Mouse (Mus musculus): ENCODE measurements around the gene Pole3. TPM values are rescaled to one million over a fixed set of nuclear protein-coding genes. Genes with fewer than 3 reads are reported as not detected.

The Pole3 gene
- 10 to 100 TPM; 22.5 to 23.1 TPM for total RNA-seq (2021)

DNA sequence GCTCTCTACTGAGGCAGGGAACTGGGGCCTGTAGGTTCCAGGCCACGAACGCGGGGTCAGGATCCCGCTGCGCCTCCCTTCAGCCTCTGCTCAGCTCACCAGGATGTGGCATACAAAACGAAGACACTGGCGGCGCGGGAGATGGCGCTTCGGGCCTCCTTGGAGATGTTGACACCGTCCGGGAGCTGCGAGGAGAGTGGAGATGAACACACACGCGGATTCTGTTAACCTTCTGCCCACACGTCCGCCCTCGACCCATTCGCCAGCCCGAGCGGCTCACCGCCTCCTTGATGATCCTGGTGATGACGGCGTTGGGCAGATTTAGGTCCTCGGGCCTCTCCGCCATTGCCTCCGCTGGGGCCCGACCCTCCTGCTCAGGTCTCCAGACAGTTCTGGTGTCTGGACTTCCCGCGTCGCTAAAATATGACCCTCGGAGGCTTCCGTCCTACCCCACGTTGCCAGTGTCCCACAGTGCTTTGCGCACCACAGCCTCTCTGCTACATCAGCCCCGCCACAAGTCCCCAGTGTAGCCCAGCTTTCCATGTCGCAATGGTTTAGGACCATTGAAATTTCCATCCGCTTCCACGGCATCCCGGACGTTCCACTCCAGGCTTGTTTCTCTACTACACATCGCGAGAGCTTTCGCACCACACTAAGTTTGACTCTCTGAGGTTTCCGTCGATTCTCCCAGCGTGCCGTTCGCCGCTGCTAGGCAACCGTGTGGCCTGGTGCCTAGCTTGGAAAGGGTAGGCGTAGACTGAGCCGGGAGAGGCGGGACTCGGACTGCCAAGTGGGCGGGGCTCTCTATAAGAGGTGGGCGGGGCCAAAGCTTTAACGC is at the start of gene Pole3, which contains the start of gene 4933430I17Rik:
TSS of gene Pole3 (minus strand) at position 418 of the 838 bp plus-strand sequence.
TSS of gene 4933430I17Rik (plus strand) at position 719 of the 838 bp plus-strand sequence.
- DNase-seq (ENCODE audit: low spot score in 2 of 2), result peak; percentile 95 to 97
- intact Hi-C loops (cut with DNase I), result no loop called here

- intact Hi-C loops (cut with DNase I), result no loop called here
- DNase-seq (ENCODE audit: low spot score in 2 of 2), result no peak
Measured at GRCm38 (mm10) chr4:62570029-62570428, 45.2 kb upstream of the Pole3 start.

DNA sequence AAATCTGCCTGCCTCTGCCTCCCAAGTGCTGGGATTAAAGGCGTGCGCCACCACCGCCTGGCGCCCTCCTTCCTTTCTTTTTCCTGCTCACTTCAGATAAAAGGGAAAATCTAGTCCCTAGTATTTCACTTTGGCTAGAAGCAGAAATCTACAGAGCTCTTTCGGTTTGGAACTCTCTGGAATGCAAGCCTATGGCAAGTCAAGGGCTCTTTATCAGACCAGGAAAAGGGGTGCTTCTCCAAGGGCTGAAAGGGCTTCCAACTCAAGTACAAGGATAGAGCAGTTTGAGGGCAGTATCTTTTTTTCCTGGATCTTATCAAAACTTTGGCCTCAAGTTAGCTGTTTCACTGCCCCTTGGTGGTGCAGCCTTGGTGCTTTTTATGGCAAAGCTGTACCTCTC is 44.7 kb upstream of the Pole3 start:
- intact Hi-C loops (cut with DNase I), result no loop called here

GRCm38 (mm10) chr4:62568359-62568758 is 43.5 kb upstream of the Pole3 start:
- intact Hi-C loops (cut with DNase I), result no loop called here
- no peak for DNase-seq (ENCODE audit: low spot score in 2 of 2)

More for the DNA sequence above, 44.7 kb upstream of the Pole3 start:
- DNase-seq (ENCODE audit: low spot score in 2 of 2), result no peak

DNA sequence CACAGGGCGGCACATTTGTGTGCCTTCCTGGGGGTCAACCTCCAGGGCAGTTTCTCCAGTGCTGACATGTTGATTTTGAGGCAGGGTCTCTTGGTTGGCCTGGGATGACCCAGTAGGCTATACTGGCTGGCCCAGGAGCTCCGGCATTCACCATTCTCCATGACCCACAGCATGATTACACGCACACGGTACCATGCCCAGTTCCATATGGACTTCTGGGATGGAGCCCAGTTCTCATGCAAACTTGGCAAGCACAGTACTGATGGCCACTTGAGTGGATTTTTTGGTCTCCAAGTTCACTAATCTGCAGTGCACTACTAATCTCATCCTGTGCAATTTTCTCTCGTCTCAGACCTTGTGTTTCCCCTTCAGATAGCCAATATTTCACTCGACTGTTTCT is 42.8 kb upstream of the Pole3 start:
- DNase-seq (ENCODE audit: low spot score in 2 of 2), result no peak
- intact Hi-C loops (cut with DNase I), result no loop called here

- intact Hi-C loops (cut with DNase I), result no loop called here
- no peak for DNase-seq (ENCODE audit: low spot score in 2 of 2)
Measured at GRCm38 (mm10) chr4:62566530-62566929, 41.7 kb upstream of the Pole3 start.

GRCm38 (mm10) chr4:62562006-62562405 is 37.1 kb upstream of the Pole3 start:
- intact Hi-C loops (cut with DNase I), result no loop called here
- DNase-seq (ENCODE audit: low spot score in 2 of 2), result no peak

DNA sequence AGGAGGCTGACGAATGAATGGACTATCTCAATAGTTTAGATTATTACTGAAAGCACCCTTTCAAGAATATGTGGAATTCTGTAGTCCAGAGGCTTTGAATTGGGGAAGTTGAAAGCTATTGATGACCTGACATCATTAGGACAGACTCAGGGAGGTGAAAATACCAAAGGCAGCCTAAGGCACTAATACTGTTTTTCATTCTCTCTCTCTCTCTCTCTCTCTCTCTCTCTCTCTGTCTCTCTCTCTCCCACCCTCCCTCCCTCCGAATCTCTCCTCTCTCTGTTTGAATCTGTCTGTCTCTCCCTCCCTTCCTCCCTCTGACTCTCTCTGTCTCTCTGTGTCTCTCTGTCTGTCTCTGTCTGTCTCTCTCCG is 36.7 kb upstream of the Pole3 start:
- intact Hi-C loops (cut with DNase I), result loop anchor here (1.0 kb wide), 2 partner anchors 135 to 203 kb away; no protein-coding TSS in a partner anchor
- DNase-seq (ENCODE audit: low spot score in 2 of 2), result no peak

GRCm38 (mm10) chr4:62560963-62561629 is 36.2 kb upstream of the Pole3 start:
- intact Hi-C loops (cut with DNase I), result loop anchor here (1.0 kb wide), 2 partner anchors 135 to 203 kb away; no protein-coding TSS in a partner anchor
- DNase-seq (ENCODE audit: low spot score in 2 of 2), result peak; percentile 50 to 71

- no peak for DNase-seq (ENCODE audit: low spot score in 2 of 2)
- intact Hi-C loops (cut with DNase I), result no loop called here
Measured at GRCm38 (mm10) chr4:62559797-62560329, 35.0 kb upstream of the Pole3 start, which contains the start of gene Rgs3. Rgs3 (plus strand) TSS chr4:62559847.

- intact Hi-C loops (cut with DNase I), result no loop called here
- DNase-seq (ENCODE audit: low spot score in 2 of 2), result no peak
Measured at GRCm38 (mm10) chr4:62557436-62557835, 32.6 kb upstream of the Pole3 start.

DNA sequence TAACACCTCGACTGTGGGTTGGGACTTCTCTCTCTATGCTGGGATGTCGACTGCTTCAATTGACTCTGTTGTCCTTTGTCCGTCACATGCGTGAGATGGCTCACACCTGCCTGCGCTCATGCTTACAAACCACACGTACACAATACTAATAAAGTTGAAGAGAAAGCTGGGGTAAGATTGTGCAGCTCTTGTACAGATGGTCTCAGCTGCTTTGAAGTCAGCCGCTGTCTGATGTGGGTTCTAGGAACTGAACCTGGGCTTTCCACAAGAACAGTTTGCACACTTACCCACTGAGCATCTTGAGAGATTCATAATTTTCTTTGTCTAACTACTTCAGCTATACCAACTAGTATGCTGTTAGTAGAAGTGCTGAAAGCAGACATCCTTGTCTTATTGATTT is 27.1 kb upstream of the Pole3 start:
- no peak for DNase-seq (ENCODE audit: low spot score in 2 of 2)
- intact Hi-C loops (cut with DNase I), result no loop called here

DNA sequence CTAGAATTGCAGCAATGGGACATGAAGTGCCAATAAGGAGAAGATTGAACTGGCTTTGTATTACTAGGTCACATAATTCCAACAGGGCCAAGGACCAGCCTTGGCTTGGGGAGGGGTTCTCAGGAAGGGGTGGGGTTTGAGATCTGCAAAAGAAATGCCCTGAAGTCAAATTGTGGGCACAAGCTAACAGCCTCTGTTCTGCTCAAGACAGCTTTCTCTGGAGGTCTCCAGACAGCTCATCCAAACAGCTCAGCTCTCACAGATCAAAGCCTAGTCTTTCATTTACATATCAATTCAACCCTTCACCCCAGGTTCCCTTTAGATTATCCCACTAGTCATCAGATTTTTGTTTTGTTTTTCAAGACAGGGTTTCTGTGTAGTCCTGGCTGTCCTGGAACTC is 19.9 kb upstream of the Pole3 start:
- intact Hi-C loops (cut with DNase I), result no loop called here
- DNase-seq (ENCODE audit: low spot score in 2 of 2), result no peak

GRCm38 (mm10) chr4:62543782-62544181 is 18.9 kb upstream of the Pole3 start:
- intact Hi-C loops (cut with DNase I), result no loop called here
- no peak for DNase-seq (ENCODE audit: low spot score in 2 of 2)

GRCm38 (mm10) chr4:62541802-62542201 is 16.9 kb upstream of the Pole3 start:
- intact Hi-C loops (cut with DNase I), result no loop called here
- no peak for DNase-seq (ENCODE audit: low spot score in 2 of 2)

- intact Hi-C loops (cut with DNase I), result no loop called here
- no peak for DNase-seq (ENCODE audit: low spot score in 2 of 2)
Measured at GRCm38 (mm10) chr4:62533729-62534128, 8.9 kb upstream of the Pole3 start.

GRCm38 (mm10) chr4:62527655-62528054 is 2.8 kb upstream of the Pole3 start:
- DNase-seq (ENCODE audit: low spot score in 2 of 2), result no peak
- intact Hi-C loops (cut with DNase I), result no loop called here

- DNase-seq (ENCODE audit: low spot score in 2 of 2), result no peak
- intact Hi-C loops (cut with DNase I), result no loop called here
Measured at GRCm38 (mm10) chr4:62526256-62526655, 1.4 kb upstream of the Pole3 start.

DNA sequence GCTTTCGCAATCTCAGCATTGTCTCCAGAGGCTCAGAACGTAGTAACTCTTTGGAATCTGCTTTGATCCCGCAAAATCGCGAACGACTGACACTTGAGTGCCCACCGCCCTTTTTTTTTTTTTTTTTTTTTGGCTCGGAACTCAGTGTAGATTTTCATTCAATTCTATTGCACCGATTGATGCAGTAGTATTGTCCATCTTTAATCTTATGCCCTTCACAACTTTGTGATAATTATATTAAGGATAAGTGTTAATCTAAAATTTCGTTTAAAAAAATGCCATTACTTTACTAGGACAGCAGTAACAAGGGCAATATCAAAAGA is 582 bp upstream of the Pole3 start:
- no peak for DNase-seq (ENCODE audit: low spot score in 2 of 2)
- intact Hi-C loops (cut with DNase I), result no loop called here

- no peak for DNase-seq (ENCODE audit: low spot score in 2 of 2)
- intact Hi-C loops (cut with DNase I), result no loop called here
Measured at GRCm38 (mm10) chr4:62520892-62521400, 3.9 kb downstream of the Pole3 start.
